Mouse (Mus musculus): ENCODE data around the gene Ncf1. TPM values are rescaled to one million over a fixed set of nuclear protein-coding genes. Genes with fewer than 3 reads are reported as not detected.
A peak's percentile ranks its signal among the peaks of the same experiment; 100 is the strongest.

Ncf1 gene
- polyA plus RNA-seq, 1 experiment: 3.0 TPM

DNA sequence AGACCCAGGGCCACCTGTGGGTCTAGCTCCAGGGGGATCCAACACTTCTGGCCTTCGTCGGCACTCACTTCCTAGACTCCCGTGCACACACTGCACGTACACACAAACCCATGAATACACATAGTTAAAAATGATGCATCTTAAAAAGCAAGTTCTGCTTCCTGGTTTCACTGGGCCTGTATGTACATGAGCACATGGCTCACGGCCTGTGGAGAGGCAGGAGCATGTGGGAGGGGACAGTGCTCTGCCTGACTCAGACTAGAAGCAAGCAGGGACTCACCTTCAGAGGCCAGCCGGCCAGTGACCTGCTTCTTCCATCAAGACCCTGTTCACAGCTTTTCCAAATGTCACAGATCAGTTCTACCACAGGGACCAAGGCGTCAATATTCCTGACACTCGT, 35.8 kb downstream of the Ncf1 start:
- no peak for TF ChIP-seq CTCF (IDR thresholded peaks at IDR 0.05; ENCODE audit: borderline replicate concordance, insufficient read depth, low read depth, low read length)
- no peak for TF ChIP-seq POLR2A (IDR thresholded peaks at IDR 0.05; ENCODE audit: borderline replicate concordance, insufficient read depth, low read length)
- 92% methylated on average over 8 of the region's 8 CpGs for WGBS
- Histone ChIP-seq H3K4me3 (replicated peaks; ENCODE audit: insufficient read depth, low read depth, low read length) (no peak overlapping the region), H3K4me1 (ENCODE audit: control insufficient read depth, insufficient read depth, low read length) (no peaks in the 10 kb centered on the region), H3K27ac (ENCODE audit: insufficient read depth, low read length) (no peak overlapping the region), H3K27me3 (ENCODE audit: control insufficient read depth, insufficient read depth, low read length) (no peaks in the 10 kb centered on the region)
- DNase-seq: no peak

GRCm38 (mm10) chr5:134188571-134188970, 40.9 kb downstream of the Ncf1 start:
- no peak overlapping the region for H3K4me3 ChIP-seq (replicated peaks; ENCODE audit: insufficient read depth, low read depth, low read length)
- H3K27me3 ChIP-seq (ENCODE audit: control insufficient read depth, insufficient read depth, low read length): no peaks in the 10 kb centered on the region
- H3K27ac ChIP-seq (ENCODE audit: insufficient read depth, low read length): no peak overlapping the region
- no peak for DNase-seq
- TF ChIP-seq POLR2A (IDR thresholded peaks at IDR 0.05; ENCODE audit: borderline replicate concordance, insufficient read depth, low read length) (no peak), CTCF (IDR thresholded peaks at IDR 0.05; ENCODE audit: borderline replicate concordance, insufficient read depth, low read depth, low read length) (no peak)
- 85% methylated on average over 7 of the region's 7 CpGs for WGBS
- H3K4me1 ChIP-seq (ENCODE audit: control insufficient read depth, insufficient read depth, low read length): peaks cover under 1% of the 10 kb centered on the region; the same call in 1 of the 2 replicates

- WGBS: 69% methylated on average over 4 of the region's 4 CpGs
- TF ChIP-seq CTCF (IDR thresholded peaks at IDR 0.05; ENCODE audit: borderline replicate concordance, insufficient read depth, low read depth, low read length): peak; percentile 80
- no peak for TF ChIP-seq POLR2A (IDR thresholded peaks at IDR 0.05; ENCODE audit: borderline replicate concordance, insufficient read depth, low read length)
- Histone ChIP-seq H3K27ac (ENCODE audit: insufficient read depth, low read length) (no peak overlapping the region), H3K4me1 (ENCODE audit: control insufficient read depth, insufficient read depth, low read length) (peaks cover 11% of the 10 kb centered on the region; the same call in 1 of the 2 replicates), H3K27me3 (ENCODE audit: control insufficient read depth, insufficient read depth, low read length) (no peaks in the 10 kb centered on the region), H3K4me3 (replicated peaks; ENCODE audit: insufficient read depth, low read depth, low read length) (no peak overlapping the region)
- peak; percentile 24 to 49 for DNase-seq
Observed at GRCm38 (mm10) chr5:134186961-134187731, 42.3 kb downstream of the Ncf1 start.

DNA sequence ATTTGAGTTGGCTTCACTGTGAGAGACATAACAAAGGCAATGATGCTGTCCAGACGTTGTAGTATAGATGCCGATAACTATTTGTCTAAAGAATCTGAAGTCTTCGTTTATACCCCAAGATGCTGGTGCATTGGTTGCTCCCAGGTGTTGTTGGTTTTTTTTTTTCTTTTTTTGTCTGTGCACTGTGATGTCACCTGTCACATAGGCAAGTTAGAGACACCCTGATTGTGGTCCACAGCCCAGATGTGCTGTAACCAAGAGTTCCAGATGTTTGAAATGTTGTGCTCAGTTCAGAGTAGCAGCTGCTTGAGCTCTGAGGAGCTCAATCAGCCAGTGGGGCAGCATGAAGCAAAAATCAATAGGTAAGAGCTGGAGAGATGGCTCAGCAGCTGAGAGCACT, 43.4 kb downstream of the Ncf1 start:
- no peak for DNase-seq
- Histone ChIP-seq H3K27me3 (ENCODE audit: control insufficient read depth, insufficient read depth, low read length) (no peaks in the 10 kb centered on the region), H3K27ac (ENCODE audit: insufficient read depth, low read length) (no peak overlapping the region), H3K4me3 (replicated peaks; ENCODE audit: insufficient read depth, low read depth, low read length) (no peak overlapping the region), H3K4me1 (ENCODE audit: control insufficient read depth, insufficient read depth, low read length) (peaks cover 11% of the 10 kb centered on the region; the same call in 1 of the 2 replicates)
- TF ChIP-seq POLR2A (IDR thresholded peaks at IDR 0.05; ENCODE audit: borderline replicate concordance, insufficient read depth, low read length) (no peak), CTCF (IDR thresholded peaks at IDR 0.05; ENCODE audit: borderline replicate concordance, insufficient read depth, low read depth, low read length) (no peak)
- 90% methylated on average over 3 of the region's 3 CpGs for WGBS

GRCm38 (mm10) chr5:134183880-134184808, 45.3 kb downstream of the Ncf1 start, which contains the start of gene Gtf2ird2:
Gene Gtf2ird2, plus strand, starts transcription at chr5:134184019.
- peak within 1 kb of the TSS; percentile 73 for H3K4me3 ChIP-seq (replicated peaks; ENCODE audit: insufficient read depth, low read depth, low read length)
- TF ChIP-seq CTCF (IDR thresholded peaks at IDR 0.05; ENCODE audit: borderline replicate concordance, insufficient read depth, low read depth, low read length) (no peak), POLR2A (IDR thresholded peaks at IDR 0.05; ENCODE audit: borderline replicate concordance, insufficient read depth, low read length) (peak; percentile 63; the same call in 1 of the 2 replicates)
- WGBS: under 1% methylated on average over 92 of the region's 92 CpGs

DNA sequence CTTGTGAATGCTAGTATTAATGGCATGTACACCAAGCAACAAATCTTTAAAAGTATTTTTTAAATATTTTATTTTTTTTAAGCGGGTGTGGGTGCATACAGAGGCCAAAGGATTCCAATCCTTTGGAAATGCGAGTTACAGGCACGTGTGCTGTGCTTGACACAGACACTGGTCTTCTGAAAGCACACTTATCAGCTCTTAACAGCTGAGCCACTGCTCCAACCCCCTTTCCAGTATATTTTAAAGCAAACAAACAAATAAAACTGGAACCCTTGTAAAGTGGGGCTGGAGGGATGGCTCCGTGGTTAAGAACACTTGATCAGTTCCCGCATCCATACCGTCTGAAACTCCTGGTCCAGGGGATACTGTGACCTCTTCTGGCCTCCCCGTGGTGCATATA, 46.3 kb downstream of the Ncf1 start:
- Histone ChIP-seq H3K27ac (ENCODE audit: insufficient read depth, low read length) (peak overlapping the region; percentile 80; the same call in 1 of the 2 replicates), H3K27me3 (ENCODE audit: control insufficient read depth, insufficient read depth, low read length) (no peaks in the 10 kb centered on the region), H3K4me3 (replicated peaks; ENCODE audit: insufficient read depth, low read depth, low read length) (peak overlapping the region; percentile 69), H3K4me1 (ENCODE audit: control insufficient read depth, insufficient read depth, low read length) (peaks cover 11% of the 10 kb centered on the region; the same call in 1 of the 2 replicates)
- no peak for TF ChIP-seq CTCF (IDR thresholded peaks at IDR 0.05; ENCODE audit: borderline replicate concordance, insufficient read depth, low read depth, low read length)
- TF ChIP-seq POLR2A (IDR thresholded peaks at IDR 0.05; ENCODE audit: borderline replicate concordance, insufficient read depth, low read length): no peak
- 44% methylated on average over 7 of the region's 7 CpGs for WGBS
- DNase-seq: no peak

More at GRCm38 (mm10) chr5:134183880-134184808, 45.3 kb downstream of the Ncf1 start, which contains the start of gene Gtf2ird2:
- peak; percentile 99 for DNase-seq
- H3K4me1 ChIP-seq (ENCODE audit: control insufficient read depth, insufficient read depth, low read length): peaks cover 11% of the 10 kb centered on the region; the same call in 1 of the 2 replicates
- no peaks in the 10 kb centered on the region for H3K27me3 ChIP-seq (ENCODE audit: control insufficient read depth, insufficient read depth, low read length)
- H3K27ac ChIP-seq (ENCODE audit: insufficient read depth, low read length): peak within 1 kb of the TSS; percentile 80

DNA sequence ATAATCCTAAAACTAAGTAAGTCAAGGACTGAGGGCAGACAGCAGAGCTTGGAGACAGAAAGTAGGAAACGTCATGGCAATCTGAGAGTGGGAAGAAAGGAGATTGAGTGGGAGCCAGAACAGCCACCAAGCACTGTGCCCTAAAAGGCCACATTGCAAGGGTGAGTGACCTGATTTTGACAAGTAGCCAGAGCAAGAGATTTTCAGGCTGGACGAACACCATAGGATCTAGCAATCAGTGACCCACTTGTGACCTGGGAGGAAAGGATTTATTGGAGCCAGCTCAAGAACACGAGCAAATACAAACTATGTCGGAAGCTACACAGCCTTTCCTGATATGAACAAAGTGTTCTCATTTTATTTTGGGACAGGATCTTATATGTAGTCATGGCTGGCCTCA, 46.7 kb downstream of the Ncf1 start:
- DNase-seq: peak in 1 of 2 experiments; percentile 22
- H3K4me3 ChIP-seq (replicated peaks; ENCODE audit: insufficient read depth, low read depth, low read length): no peak overlapping the region
- TF ChIP-seq CTCF (IDR thresholded peaks at IDR 0.05; ENCODE audit: borderline replicate concordance, insufficient read depth, low read depth, low read length): no peak
- TF ChIP-seq POLR2A (IDR thresholded peaks at IDR 0.05; ENCODE audit: borderline replicate concordance, insufficient read depth, low read length): no peak
- H3K4me1 ChIP-seq (ENCODE audit: control insufficient read depth, insufficient read depth, low read length): peaks cover 11% of the 10 kb centered on the region; the same call in 1 of the 2 replicates
- H3K27ac ChIP-seq (ENCODE audit: insufficient read depth, low read length): 0 out of 2 replicates have a peak overlapping the region, but pooled peaks have one; percentile 16
- H3K27me3 ChIP-seq (ENCODE audit: control insufficient read depth, insufficient read depth, low read length): no peaks in the 10 kb centered on the region
- 27% methylated on average over 4 of the region's 4 CpGs for WGBS

All from cerebellum, adult 2 months (tissue).